Mouse (Mus musculus): ENCODE results near the gene Stn1.

DNA sequence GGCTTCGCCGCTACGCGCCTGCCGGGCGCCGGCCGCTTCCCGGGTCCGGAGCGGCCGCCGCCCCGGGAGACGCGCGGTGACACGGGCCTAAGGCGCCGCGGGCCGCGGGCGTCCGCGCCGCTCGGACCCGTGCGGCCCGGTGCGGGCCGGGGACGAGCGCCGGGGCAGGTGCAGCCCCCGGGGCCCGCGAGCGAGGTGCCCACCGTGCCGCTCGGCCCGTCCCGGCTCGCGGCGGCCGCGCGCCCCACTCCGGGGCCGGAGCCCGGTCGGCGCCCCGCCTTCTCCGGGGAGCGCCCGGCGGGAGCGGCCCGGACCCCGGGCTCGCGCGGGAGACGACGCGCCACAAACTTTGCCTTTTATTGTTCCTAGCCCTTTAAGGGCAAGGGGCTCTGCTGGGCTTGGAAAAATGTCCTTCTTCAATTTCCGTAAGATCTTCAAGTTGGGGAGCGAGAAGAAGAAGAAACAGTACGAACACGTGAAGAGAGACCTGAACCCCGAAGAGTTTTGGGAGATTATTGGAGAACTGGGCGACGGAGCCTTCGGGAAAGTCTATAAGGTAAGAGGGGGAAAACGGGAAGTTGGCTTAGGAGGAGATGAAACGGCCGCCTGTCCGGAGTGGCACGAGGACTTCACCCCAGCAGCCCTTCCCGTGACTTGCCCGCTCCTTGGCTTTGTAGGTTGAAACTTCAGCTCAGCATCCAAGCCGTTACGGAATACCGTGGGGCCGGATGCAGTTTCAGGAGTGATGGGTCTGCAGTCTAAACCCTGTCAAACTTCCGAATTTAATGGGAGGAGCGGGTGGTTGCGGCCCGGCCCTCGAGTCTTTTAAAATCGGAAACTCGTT is 42.7 kb upstream of the Stn1 start:
- TF ChIP-seq CTCF (IDR thresholded peaks at IDR 0.05; ENCODE audit: low read depth) (no peak), EP300 (IDR thresholded peaks at IDR 0.05; ENCODE audit: low read depth) (no peak)
